ENCODE assay signal across 28 mouse cellular contexts in the genomic region with DNA sequence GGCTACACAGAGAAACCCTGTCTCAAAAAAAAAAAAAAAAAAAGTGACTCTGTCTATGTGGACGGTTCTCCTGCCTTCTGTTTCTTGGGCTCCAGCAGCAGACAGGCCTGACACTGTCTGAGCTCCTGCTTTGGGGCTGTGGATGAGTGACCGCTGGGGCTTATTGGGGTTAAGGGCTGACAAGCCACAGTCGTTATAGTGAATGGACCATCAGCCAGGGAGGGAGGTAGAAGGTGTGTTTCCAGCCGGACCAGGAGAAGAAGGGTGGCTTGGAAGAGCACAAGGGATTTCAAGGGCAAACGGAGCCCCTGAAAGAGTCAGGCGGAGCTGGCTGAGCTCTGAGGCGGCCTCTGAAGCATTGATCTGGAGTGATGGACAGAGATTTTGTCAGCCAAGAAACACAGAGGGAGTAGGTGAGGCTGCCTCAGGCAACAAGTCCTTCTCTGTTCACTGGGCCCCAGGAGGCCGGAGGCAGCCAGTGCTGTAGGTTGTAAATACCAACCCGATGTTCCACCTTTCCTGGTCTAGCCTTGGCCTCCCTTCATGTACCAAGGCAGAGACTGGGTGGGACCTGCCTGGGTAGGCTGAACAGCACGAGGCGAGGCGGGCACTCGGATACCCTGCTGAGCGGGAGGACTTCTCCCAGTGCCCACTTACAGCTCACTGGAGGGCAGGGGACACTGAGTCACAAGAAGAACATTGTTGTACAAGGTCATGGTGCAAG. TPM values are rescaled to one million over a fixed set of nuclear protein-coding genes. Genes with fewer than 3 reads are reported as not detected.
DNase-seq lines count a peak whose midpoint lies in the region; TF ChIP-seq lines count a peak whose summit lies in the region.
"Had no signal": no experiment of that assay in that cellular context is flagged by ENCODE, and none has a peak within 500 bp of the region (broad histone marks: within the 10 kb centered on the region; RNA-seq: fewer than 3 reads in every experiment).

No protein-coding gene starts in this region.

- H3K4me3 ChIP-seq in left cerebral cortex, adult 2 months, result no peak overlapping the region; the same call in 1 of the 2 replicates
- no peak overlapping the region for H3K4me3 ChIP-seq in olfactory bulb, adult 2 months (ENCODE audit: insufficient read depth, low read depth, low read length)
- H3K4me3 ChIP-seq: forebrain, embryonic 13.5 days; heart, embryonic 10.5 days; hindbrain, embryonic 13.5 days; liver, embryonic 15.5 days had no signal

- intact Hi-C loops in left cerebral cortex, adult 2 months (cut with DNase I), result loop anchor here (1.0 kb wide), 1 partner anchor 31 kb away; no protein-coding TSS in a partner anchor

- H3K27ac ChIP-seq in left cerebral cortex, adult 2 months, result peak overlapping the region; percentile 96
- peak overlapping the region; percentile 64 for H3K27ac ChIP-seq in olfactory bulb, adult 2 months (ENCODE audit: insufficient read depth, low read depth, low read length)
- H3K27ac ChIP-seq: heart, embryonic 10.5 days; liver, embryonic 15.5 days; stomach, postnatal 0 days had no signal

- peak; percentile 65 for DNase-seq in cerebellum, adult 11-12 months
- no peak for DNase-seq in cerebellum, adult 11 months
- peak; percentile 28 to 37 for DNase-seq in cerebellum, postnatal 36 days
- DNase-seq in cerebellum, adult 9-10 months, result no peak
- DNase-seq in left cerebral cortex, adult 2 months (ENCODE audit: extremely low spot score in 1 of 2, low spot score in 2 of 2), result no peak
- no peak for DNase-seq in left cerebral cortex, adult 8-10 months (ENCODE audit: low spot score in 2 of 2)
- no peak for DNase-seq in MN1 (ENCODE audit: low spot score)
- DNase-seq: adrenal gland, postnatal 10 days; gastrocnemius, postnatal 25 days; heart, adult 11 months; heart, postnatal 4 days; kidney, adult 9 months; kidney, postnatal 10 days; lung, embryonic 14.5 days; lung, postnatal 14 days; thymus, adult 18-20 months; thymus, postnatal 36 days had no signal

- TF ChIP-seq CTCF in left cerebral cortex, adult 2 months (IDR thresholded peaks at IDR 0.05), result no peak
- TF ChIP-seq CTCF in olfactory bulb, adult 2 months (IDR thresholded peaks at IDR 0.05; ENCODE audit: insufficient read depth, low read depth, low read length), result no peak

- WGBS in olfactory bulb, adult 2 months, result 56% methylated on average over 14 of the region's 14 CpGs

- peaks cover 77% of the 10 kb centered on the region for H3K4me1 ChIP-seq in olfactory bulb, adult 2 months (ENCODE audit: control insufficient read depth, insufficient read depth, low read length)
- H3K4me1 ChIP-seq: liver, embryonic 15.5 days had no signal

- no peak for TF ChIP-seq POLR2A in olfactory bulb, adult 2 months (IDR thresholded peaks at IDR 0.05; ENCODE audit: insufficient read depth, low read depth, low read length)

RNA-seq across cellular contexts. Expression of a gene that starts 7.4 kb away (rescaled TPM):
- 10 to 100 TPM; 89.7 to 90.1 TPM for total RNA-seq in left cerebral cortex, adult 2 months (2021)
- total RNA-seq in left cerebral cortex, adult 8-10 months (2022), result 10 to 100 TPM; 65.8 to 82.5 (median 75.7) TPM
- not detected in 2 replicates for polyA plus RNA-seq in olfactory bulb, adult 2 months (2012; ENCODE audit: insufficient read depth, insufficient read length, low replicate concordance, missing spikeins)

RNA-seq across cellular contexts. Expression of a gene that starts 8.4 kb away (rescaled TPM):
- 1,000 to 10,000 TPM; 1,259 to 1,310 TPM for total RNA-seq in left cerebral cortex, adult 2 months (2021)
- total RNA-seq in left cerebral cortex, adult 8-10 months (2022), result 1,000 to 10,000 TPM; 1,127 to 1,189 (median 1,146) TPM
- polyA plus RNA-seq in olfactory bulb, adult 2 months (2012; ENCODE audit: insufficient read depth, insufficient read length, low replicate concordance, missing spikeins), result 153 TPM in 1 of 2 replicates, not detected in the other
- total RNA-seq: common myeloid progenitor, adult 5-6 weeks; neutrophil, adult 5-6 weeks had no signal

RNA-seq across cellular contexts. Expression of a gene that starts 37.0 kb away (rescaled TPM):
- total RNA-seq in left cerebral cortex, adult 2 months (2021), result 100 to 1,000 TPM; 341 to 349 TPM
- total RNA-seq in left cerebral cortex, adult 8-10 months (2022), result 100 to 1,000 TPM; 226 to 280 (median 259) TPM
- polyA plus RNA-seq in olfactory bulb, adult 2 months (2012; ENCODE audit: insufficient read depth, insufficient read length, low replicate concordance, missing spikeins), result not detected in 2 replicates

RNA-seq across cellular contexts. Expression of a gene that starts 43.3 kb away (rescaled TPM):
- total RNA-seq in left cerebral cortex, adult 2 months (2021), result 10 to 100 TPM in 1 of 2 experiments, under 1 TPM in 1; 0.44 to 19.4 TPM
- total RNA-seq in left cerebral cortex, adult 8-10 months (2022), result under 1 TPM; 0.50 to 0.81 (median 0.63) TPM
- not detected in 2 replicates for polyA plus RNA-seq in olfactory bulb, adult 2 months (2012; ENCODE audit: insufficient read depth, insufficient read length, low replicate concordance, missing spikeins)
- total RNA-seq: CH12.LX, ES-E14 had no signal
- polyA plus RNA-seq: C2C12; forebrain, embryonic 13.5 days; heart, embryonic 10.5 days; hindbrain, embryonic 13.5 days; lung, embryonic 14.5 days had no signal

RNA-seq across cellular contexts. Expression of a gene that starts 50.9 kb away (rescaled TPM):
- 10 to 100 TPM; 47.2 to 47.8 TPM for total RNA-seq in left cerebral cortex, adult 2 months (2021)
- 10 to 100 TPM; 46.9 to 51.4 (median 49.9) TPM for total RNA-seq in left cerebral cortex, adult 8-10 months (2022)
- not detected in 2 replicates for polyA plus RNA-seq in olfactory bulb, adult 2 months (2012; ENCODE audit: insufficient read depth, insufficient read length, low replicate concordance, missing spikeins)

Comparison
In these comparisons a context has a peak if more than half of its experiments do, and no peak if none do; other contexts are left out.
1. DNase-seq: peak in cerebellum, adult 11-12 months (single experiment) and cerebellum, postnatal 36 days (2 of 2); none in cerebellum, adult 11 months (single experiment), cerebellum, adult 9-10 months (single experiment), left cerebral cortex, adult 2 months (0 of 2), left cerebral cortex, adult 8-10 months (0 of 2) and MN1 (single experiment).